Mouse (Mus musculus) right cerebral cortex, postnatal 4 days (tissue): ENCODE data around the gene Mt3.
"Not testable (repeated sequence)": the region's sequence is repeated elsewhere in the genome, so short reads cannot be mapped to it uniquely, and the experiment has no call there.

ENCODE experiments used
- DNase-seq: peaks from one replicate; pipeline ENCODE4 v3.0.0-alpha.2; 2022

Gene Mt3

DNA sequence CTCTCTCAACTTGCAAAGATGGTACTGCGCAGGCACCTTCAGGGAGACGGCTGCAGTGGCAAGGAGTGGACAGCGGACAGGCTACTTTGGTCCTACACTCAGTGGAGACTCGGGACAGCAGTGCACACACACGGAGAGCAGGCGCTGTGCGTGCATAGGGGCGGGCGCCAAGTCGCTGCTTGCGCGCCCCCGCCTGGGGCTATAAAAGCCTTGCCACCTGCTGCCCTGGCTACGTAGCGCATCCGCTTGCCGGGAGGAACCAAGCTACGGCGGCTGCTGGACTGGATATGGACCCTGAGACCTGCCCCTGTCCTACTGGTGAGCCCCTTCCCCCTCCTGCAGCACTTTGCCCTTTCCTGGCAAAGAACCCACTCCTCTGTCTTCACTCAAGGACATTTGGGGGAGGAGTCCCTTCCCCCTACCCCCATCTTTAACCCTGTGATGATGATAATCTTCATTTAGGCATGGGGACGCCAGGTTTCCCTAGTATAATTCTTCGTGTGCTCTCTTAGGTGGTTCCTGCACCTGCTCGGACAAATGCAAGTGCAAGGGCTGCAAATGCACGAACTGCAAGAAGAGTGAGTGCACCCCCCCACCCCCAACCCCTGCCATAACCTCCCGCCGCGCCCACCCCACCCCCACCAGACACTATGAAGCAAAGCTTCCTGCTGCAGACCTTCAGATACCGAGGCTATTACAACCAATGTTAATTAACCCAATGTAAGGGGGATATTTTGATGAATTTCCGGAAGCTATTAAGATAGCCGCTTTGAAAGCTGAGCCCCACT is at the start of gene Mt3:
Mt3 (plus strand) TSS at position 95 of the 788 bp plus-strand sequence.
- DNase-seq, result peak; percentile 77

DNA sequence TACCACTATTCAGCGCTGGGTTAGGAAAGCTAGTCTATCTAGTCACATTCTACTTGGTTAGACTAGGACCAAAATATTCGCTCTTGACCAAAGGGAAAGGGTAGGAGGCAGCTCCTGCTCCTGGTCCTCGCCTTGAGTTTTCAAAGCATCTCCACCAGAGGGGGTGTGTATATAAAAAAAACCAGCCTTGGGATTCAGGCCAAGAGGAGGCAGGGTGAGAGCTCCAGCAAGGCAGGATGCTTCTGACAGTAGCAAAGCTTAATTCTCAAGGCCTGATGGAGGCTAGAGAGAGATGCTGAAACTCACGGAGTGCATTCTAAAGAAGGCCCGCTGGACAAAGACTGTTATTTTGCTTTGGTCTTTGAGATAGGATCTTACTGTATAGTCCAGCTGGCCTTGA is 48.3 kb upstream of the Mt3 start:
- no peak for DNase-seq

DNA sequence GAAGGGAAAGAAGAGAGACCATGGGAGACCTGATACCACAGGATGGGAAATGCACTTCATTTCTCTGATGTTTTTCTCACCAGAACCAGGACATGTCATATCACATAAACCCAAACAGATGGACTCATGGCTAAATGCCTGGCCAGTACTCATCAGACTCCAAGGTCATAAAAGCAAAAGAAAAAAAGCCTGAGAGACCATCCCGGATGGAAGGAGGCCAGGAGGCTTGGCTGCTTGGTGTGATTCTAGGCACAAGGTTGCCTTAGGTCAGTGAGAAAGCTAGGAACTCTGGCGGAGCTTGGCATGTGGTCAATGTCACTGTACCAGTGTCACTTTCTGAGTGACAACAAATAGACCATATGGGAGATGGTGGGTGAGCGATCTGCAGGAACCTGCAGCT is 44.5 kb upstream of the Mt3 start:
- DNase-seq, result no peak

DNA sequence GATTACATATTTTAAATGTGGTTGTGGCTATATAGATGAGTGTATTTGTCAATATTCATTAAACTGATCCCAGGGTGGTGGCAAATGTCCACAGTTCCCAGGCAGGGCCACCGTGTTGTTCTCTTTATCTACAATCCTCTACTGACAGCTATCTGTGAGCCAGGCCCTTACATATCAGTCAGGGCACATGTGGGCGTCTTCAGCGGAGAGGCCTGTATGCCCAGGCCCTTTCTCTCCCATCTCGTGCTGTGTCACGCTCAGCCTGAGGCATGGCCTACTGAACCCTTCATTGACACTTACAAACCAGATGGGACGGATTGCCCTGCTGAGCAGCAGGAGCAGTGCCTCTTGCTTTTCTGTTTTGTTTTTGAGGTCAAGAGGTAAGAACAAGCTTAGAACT is 43.0 kb upstream of the Mt3 start:
- no peak for DNase-seq

DNA sequence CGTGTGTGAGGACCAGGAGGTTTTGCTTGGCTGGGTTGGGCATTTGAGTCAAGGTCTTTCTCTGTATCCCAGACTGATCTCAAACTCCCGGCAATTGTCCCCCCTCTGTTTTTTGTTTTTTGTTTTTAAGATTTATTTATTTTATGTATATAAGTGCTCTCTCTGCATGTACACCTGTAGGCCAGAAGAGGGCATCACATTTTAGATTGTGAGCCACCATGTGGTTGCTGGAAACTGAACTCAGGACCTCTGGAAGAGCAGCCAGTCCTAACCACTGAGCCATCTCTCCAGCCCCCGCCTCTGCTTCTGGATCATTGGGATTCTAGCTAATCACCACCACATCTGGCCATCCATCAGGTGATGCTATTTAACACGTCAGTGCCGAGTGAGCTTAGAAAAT is 42.6 kb upstream of the Mt3 start:
- DNase-seq, result no peak

DNA sequence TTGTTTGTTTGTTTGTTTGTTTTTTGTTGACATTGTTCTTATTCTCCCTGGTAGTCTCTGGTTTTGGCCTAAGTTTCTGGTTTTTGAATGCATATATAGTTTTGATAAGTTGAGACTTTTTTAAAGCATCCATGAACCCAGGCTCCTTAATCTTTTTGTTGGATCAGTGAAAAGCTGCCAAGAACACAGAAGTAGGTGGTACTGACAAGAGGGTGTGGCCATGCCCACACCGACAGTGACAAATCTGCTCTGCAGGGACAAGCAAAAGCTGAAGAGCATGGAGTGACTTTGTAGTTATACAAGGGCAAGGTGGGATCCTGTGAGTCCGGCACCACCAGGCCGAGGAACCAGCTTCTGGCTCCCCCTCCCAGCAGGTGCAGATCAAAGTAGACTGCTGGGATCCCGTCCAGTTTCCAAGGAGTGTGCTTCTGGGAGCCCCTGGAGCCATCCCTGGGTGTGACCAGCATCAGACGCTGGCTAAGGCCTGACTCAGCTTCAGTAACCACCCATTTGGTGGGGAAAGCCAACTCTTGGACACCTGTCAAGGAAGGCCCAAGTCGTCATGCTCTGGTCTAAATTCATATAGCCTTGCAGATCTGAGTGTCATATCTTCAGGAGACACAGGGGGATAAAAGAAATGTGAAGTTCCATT is 41.8 kb upstream of the Mt3 start:
- DNase-seq, result no peak

DNA sequence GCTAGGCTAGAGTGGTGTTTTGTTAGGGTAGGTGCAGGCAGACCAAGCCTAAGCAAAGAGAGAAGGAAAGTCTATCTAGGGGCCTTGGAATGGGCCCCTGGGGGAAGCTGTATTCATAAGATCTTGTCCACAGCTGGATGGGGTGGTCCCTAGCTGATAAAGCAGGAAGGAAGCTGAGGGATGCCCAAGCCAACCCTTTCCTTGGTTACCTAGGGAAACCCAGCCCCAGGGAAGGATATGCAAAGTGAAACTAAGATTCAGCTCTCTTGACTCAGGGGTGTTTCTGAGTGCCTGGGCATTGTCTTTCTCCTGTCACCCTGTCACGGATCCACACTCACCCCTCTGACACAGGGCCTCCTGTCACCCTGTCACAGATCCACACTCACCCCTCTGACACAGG is 39.0 kb upstream of the Mt3 start:
- DNase-seq, result no peak

DNA sequence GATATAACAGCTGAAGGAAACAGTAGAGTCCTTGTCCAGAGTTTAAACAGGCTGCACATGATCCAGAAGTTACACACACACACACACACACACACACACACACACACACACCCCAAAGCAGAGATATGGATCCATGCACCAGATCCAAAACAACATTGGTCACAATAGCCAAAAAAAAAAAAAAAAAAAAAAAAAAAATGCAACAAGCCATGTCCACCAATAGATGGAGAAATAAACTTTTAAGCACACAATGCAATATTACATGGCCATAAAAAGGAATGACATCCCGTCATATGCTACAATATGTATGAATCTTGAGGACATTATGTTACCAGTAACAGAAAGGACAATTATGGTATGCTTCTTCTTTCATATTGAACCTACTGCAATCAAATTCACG is 38.4 kb upstream of the Mt3 start:
- DNase-seq, result no peak

DNA sequence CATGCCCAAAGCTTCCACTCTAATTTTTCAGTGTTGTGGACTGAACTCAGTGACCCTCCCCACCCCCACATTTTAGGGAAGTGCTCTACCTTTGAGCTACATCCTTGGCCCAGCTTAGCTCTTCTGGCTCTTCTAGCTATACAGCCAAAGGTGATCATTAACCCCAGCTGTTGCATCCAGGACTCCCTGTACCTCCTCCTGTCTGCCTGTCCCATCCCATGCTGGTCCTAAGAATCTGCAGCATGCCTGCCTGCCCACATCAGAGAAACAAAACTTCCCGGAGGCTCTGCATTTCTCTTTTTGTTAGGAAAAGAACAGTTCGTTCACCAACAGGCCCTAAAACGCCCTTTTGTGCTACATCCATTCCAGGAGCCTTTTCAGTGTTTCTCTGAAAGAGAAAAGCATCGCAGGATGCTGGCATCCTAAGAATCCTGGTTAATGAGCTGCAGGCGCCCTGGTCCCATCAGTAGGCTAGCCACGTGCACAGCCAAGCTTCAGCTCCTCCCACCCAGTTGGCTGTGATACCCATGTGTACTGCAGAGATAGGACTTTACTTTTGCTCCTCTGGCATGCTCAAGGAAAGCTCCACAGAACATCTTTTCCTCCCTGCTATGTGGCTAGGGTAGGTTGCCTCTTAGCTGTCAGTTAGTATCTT is 33.5 kb upstream of the Mt3 start:
- DNase-seq, result peak; percentile 52

DNA sequence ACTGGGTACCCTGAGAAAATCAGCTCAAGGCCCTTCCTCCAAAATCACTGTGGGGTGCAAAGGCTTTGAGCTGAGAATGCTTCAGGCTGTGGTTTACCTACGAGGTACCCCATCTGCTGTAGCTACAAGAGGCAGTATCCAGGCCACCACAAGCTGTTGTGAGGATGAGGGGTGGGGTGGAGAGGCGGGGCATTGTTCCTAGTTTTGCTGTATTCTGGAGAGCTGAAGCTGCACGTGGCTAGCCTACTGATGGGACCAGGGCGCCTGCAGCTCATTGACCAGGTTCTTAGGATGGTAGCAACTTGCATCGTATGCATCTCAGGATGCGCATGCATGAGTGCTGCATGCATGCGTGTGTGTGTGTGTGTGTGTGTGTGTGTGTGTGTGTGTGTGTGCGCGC is 30.8 kb upstream of the Mt3 start:
- no peak for DNase-seq

DNA sequence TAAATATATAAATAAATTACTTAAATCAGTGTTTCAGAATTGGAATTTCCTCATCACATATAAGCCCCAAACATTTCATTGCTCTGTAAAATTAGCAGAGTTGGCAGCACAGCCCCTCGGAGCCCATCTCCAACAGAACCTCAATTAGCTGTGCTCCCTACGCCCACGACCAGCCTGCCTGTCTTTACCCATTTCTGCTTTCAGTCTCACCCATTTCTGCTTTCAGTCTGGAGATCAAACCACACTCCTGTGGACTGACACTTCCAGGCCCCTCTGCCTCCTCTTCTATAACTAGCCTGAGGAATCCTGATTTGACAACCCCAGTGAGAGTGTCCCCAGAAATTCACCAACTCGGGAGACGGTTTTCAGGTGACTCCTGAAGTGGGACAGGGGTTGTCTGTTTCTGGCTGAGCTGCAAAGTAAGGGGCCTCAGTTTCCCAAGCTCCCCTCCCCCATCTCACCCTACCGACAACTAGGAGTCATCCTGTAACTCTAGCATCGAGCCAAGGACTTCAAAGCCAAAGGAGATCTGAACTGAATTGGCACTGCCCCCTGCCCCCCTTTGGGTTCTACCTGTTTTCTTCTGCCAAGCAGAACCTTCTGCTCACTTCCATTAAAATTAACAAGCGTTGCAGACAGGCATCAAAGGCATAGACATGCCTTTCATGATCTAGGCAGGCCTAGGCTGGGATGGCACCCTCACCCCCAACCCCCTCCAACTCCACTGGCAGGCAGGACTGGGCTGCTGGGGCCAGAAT is 29.5 kb upstream of the Mt3 start:
- DNase-seq, result no peak

DNA sequence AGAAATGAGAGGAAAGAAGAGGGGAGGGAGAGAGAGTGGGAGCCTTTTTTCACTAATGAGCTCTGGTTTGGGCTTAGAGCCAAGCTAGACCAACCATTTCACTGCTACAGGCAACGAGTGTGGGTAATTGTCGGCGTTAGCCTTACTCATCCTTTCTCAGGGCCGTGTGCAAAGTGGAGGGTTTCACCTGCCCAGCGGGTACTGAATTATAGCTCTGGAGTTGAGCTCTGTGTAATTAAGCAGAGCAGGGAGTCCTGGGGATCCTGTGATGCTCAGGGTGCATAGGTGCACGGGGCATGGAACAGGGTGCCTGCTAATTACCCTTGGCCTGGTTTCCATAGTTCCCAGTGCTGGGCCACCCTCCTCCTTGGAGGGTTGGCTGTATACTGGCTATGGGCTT is 24.7 kb upstream of the Mt3 start:
- DNase-seq, result no peak

DNA sequence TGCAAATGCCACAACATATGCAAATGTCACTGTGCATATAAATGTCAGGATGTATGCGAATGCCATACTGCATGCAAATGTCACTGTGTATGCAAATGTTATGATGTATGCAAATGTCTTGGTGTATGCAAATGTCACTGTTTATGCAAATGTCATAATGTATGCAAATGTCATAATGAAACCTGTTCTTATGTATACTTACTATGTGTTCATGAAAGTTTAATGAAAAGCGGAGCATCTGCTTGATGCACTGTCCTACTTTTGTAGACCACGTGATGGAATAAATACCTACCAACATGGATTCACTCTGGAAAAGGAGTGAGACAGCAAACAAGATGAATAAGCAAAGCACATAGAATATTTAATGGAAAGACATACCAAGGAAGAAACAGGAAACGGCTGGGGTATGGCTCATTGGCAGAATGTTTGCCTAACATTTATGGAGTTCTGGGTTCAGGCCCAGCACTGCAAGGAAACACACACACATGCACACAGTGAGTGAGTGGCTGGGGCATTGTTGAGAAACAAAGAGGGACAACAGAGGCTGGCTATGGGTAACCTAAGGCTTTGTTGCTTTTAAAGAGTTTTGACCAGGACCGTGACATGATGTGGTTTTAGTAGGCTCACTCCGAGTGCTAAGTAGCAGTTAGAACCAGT is 23.1 kb upstream of the Mt3 start:
- DNase-seq, result no peak

DNA sequence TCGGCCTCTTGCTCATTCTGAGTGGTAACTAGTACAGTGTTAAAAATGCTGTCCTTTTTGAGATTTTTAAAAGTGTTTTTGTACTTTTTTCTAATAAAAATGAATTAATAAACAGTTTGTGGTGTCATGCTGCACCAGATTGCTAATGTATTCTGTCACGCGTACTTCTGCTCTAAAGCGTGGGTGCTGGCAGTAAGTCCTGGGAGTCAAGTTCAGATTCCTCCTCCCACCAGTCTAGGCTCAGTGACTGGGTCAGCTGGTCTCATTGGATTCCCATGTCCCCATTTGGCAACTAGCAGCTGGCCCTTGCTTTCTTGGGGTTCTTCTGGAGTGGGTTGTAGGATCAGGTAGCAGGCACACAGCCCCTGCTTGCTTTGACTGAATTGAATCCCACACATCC is 22.3 kb upstream of the Mt3 start:
- no peak for DNase-seq

DNA sequence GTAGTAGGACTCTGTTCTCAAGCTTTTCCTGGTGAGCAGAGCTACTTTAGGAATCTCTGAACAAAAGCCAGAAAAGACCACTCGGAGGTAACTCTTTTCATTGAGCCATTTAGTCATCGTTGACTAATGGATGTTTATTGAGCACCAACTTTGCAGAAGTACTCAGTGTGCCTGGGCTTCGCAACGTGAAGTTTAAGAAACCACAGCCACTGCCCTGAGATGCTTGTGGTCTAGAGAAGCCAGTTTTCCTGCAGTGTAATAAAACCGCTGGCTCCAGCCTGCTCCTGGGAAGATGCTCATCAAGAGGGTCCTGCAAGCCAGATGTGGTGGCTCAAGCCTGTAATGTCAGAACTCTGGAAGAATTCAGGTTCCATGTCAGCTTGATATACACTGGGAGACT is 20.3 kb upstream of the Mt3 start:
- no peak for DNase-seq

DNA sequence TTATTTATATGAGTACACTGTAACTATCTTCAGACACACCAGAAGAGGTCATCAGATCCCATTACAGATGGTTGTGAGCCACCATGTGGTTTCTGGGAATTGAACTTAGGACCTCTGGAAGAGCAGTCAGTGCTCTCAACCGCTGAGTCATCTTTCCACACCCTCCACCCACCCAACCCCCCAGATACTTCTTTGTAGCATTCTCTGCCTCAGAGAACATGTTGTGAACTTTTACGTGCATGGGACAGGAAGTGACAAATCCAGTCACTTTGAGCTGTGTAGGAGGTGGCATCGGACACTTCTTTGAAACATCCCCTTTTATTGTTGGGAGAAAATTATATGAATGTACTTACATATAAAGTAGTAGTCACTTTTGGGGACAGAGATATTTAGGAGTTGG is 17.8 kb upstream of the Mt3 start:
- not testable (repeated sequence) for DNase-seq

DNA sequence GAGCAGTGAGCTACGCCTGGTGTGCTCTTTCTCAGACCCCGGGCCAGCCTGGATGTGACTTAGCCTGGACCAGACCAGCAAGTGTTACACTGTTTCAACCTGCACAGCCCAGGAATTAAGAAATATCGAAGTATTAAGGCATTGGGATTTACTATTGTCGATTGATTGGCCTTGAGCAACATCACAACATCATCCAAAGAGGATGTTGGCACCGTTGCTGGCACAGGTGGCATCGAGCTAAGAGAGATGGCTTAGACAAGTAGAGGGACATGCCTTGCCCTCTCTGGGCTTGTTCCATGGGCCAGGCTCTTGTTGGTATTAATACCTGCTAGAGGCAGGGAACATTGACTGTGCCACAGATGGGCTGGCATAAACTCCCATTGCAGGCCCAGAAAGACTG is 16.9 kb upstream of the Mt3 start:
- DNase-seq, result no peak

DNA sequence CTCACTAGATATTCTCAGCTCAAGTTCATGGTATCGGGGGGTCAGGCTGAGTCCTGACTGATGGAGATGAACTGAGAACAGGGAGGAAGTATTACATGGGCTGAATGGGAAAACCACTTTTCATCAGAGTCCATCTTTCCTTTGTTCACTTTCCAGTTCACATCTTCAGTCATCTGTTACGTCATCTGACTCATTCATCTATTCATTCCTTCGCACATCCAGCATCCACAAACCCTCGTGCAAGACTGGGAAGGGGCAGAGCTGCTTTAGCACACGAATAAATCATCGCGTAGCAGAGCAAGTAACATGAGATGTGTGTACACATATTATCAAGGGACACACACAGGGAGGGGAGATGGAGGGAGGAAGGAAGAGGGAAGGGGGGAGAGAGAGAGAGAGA is 16.2 kb upstream of the Mt3 start:
- no peak for DNase-seq

DNA sequence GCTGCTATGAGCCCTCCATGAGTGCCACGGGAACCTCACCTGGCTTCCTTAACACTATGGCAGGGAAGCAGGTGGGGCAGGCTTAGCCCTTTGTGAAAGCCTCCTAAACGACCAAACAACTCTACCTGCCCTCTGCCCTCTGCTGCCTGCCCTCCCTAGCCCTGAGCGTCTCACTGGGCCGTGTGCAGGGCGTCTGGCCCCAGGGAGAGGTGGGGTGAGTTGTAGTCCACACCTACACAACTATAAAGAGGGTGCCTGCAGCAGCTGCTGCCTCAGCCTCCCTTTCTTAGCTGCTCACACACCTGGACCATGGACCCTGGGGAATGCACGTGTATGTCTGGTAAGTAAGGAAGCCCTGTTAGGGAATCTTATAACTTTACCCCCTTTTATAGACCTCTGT is 15.5 kb upstream of the Mt3 start, which contains the start of gene Mt4:
Mt4 (plus strand) TSS at position 265 of the 400 bp plus-strand sequence.
- no peak for DNase-seq

DNA sequence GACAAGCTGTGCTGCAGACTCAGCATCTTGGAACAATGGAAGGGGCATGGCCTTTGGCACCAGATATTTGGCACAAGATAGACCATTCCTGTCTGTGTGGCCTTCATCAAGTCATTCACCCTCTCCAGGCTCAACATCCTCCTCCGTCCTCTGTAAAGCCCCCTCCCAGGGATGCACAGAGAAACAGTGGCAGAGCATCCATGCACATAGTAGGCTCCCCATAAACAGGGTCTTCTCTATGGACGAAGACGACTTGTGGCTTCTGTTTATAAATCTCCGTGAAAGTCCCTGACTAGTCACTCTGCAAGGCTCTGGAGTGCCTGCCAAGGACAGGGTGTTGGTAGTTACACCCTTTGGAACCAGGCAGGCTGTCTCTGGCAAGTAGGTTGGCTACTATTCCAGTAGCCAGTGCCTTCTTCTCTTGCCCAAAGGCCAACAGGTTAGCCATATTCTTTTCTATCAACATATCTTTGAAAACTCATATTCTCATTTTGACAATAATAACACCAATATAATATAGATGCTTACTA is 12.1 kb upstream of the Mt3 start:
- no peak for DNase-seq

DNA sequence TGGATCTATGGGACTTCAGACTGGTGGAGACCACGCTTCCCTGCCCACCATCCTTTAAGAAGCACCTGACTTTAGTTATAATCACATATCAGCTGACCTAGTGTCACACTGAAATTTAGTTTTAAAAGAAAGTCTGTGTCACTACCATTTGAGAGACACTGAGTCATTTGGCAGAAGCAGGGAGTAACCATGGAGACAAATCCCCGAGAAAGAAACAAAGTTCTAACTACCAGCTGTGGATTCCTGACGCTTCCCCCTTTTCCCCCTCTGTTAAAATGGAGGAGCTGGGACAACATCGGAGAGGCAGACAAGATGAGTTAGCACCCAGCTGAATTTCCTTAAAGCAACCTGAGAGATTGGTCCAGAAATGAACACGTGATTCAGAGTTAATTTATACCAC is 4.2 kb upstream of the Mt3 start:
- no peak for DNase-seq

DNA sequence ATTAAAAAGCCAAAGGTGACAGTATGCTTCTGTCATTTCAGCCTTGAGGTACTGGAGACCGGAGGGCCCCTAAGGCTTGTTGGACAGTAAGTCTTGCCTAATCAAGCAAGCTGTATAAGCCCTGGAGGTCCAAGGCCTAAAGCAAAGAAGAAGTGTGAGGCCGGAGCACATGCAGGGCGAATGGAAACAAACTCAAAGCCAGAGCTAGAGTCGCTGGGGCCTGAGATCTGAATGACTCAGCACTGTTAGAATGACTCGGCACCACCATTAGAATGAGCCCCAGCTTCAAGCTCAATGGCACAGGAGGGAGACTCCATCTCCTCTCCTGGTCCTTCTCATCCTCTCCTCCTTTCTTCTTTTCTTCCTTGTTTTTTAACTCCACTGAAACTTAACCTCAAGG is 1.5 kb upstream of the Mt3 start:
- DNase-seq, result no peak

DNA sequence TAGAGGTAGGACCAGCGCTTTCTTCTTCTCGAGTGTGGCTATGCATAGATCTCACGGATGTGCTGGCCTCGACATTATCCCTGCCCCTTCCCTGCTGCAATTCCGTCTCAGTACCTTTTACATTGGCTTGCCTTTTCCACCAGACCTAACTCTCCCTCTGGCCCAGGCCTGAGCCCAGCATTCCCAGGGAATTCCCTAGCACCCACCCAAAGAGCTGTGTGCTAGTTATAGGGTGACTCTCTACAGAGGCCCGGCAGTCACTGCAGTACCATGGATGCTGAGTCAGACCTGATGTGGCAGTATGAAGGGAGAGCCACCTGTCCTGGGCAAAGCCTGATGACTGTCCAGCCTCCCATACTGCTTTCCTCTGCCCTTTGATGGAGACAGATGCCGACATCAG is 1.0 kb downstream of the Mt3 start:
- DNase-seq, result no peak
